Mouse (Mus musculus) retina, postnatal 7 days (tissue): ENCODE data around the gene Slco3a1.

ENCODE experiments used
- DNase-seq: peaks from one replicate; pipeline ENCODE4 v3.0.0-alpha.2; 2012; ENCODE audit warnings: low read depth, low spot score

Gene Slco3a1

DNA sequence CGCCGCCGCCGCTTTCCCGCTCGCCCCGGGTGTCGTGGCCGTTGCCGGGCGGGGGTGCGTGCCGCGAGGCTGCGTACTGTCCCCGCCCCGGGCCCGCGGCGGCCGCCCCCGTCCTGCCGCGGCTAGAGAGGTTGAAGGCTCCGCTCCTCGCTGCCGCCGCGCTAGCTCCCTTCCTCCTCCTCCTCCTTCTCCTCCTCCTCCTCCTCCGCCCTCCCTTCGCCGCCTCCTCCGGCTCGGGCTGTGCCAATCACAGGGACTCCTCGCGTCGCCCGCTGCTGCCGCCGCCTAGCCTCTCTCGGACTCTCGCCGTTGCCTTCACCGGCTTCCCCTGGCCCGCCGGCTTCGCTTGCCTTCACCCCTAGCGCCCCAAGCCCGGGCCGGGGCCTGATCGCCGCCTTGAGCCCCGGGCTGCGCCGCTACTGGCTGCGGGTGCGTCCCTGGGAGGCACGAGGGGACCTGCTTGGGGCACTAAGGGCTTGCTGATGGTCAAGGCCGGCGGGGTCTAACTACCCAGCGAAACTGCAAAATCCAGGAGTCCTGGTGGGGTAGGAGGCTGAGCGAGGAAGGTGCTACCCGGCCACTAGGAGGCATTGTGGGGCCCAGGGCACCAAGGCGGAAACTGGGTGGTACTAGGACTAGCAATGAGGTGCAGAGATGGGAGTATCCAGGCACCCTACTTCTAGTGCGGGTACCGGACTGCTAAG is at the start of gene Slco3a1:
Gene Slco3a1 (minus strand): TSS at position 173 of the 704 bp plus-strand sequence.
- peak; percentile 39 for DNase-seq

GRCm38 (mm10) chr7:74600996-74601395 is 46.4 kb upstream of the Slco3a1 start:
- no peak for DNase-seq

DNA sequence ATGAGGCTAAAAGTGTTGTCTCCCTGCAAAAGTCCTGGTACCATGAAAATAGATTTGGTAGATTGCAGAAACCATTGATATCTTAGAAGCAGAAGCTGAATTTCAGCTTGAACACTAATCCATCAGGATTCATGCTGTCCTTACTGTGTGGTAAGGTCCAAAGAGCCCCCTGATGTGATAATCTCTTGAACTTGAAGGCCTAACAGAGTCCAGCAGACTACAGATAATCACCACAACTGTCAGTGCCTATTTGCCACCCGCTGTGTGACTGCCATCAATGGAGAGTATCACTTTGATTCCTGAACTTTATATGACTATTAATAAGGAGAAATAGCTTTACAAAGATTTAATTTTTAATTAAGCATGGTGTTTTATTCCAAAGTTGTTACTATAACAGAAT is 24.8 kb upstream of the Slco3a1 start:
- no peak for DNase-seq

- DNase-seq = no peak
Observed at GRCm38 (mm10) chr7:74575678-74576077, 21.1 kb upstream of the Slco3a1 start.

DNA sequence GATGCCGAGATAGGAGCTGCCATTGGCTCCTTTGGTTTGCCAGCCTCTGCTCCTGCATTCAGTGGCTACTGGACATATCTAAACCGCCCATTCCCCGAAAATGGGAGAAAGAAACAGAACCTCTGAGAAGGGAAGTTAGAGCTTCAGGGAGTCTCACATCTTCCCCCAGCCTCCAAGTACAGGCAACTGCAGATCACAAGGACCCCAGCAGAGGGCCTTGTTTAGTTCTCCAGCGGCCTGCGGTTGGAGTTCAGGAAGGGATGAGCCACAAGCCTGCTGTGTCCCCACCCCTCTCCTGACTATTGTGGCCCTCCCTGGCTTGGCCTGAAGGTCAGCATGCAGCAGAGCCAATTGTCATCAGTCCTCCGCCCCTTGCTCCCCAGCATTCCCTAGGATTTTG is 836 bp upstream of the Slco3a1 start:
- DNase-seq = no peak

GRCm38 (mm10) chr7:74554041-74554561 is 479 bp downstream of the Slco3a1 start:
- DNase-seq = no peak

DNA sequence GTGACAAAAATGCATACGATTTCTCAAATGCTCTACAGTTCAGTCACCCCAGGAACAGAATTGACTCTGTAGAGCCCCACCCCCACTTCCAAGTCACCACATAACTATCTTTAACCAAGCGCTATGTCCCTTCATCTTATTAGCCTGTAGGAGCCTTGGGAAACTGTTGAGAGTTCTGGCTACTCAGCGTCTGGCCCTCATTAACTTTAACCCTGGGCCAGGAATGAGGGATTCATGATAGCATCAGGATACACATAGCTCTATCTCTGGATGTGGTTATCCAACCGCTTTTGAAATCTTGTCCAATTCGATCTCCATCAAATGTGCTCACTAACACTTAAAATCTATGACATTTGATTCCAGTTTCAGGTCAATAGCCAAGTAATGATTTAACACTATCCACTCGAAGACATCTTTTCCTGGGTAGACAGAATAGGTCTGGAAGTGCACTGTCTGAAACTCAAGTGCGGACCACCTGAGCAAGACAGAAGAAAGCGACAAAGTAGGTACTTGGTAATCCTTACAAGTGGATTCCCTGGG is 1.4 kb downstream of the Slco3a1 start:
- no peak for DNase-seq

- no peak for DNase-seq
Observed at GRCm38 (mm10) chr7:74552546-74552945, 2.0 kb downstream of the Slco3a1 start.

DNA sequence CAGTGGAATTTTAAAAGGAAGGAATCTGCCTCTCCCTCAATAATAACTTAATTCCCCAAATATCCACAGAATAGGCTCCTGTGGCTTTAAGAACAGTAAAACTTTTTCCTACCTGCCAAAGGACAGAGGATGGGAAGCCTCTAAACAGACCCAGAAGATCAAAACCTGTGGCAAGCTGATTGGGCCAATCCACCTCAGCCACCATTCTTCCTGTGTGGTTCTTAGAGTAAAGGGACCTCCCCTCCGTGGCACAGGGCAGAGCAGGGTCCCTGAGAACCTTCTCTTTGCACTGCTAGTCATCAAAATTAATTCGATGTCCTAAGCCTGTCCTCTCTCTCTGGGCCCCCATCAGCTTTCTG is 2.6 kb downstream of the Slco3a1 start:
- no peak for DNase-seq

DNA sequence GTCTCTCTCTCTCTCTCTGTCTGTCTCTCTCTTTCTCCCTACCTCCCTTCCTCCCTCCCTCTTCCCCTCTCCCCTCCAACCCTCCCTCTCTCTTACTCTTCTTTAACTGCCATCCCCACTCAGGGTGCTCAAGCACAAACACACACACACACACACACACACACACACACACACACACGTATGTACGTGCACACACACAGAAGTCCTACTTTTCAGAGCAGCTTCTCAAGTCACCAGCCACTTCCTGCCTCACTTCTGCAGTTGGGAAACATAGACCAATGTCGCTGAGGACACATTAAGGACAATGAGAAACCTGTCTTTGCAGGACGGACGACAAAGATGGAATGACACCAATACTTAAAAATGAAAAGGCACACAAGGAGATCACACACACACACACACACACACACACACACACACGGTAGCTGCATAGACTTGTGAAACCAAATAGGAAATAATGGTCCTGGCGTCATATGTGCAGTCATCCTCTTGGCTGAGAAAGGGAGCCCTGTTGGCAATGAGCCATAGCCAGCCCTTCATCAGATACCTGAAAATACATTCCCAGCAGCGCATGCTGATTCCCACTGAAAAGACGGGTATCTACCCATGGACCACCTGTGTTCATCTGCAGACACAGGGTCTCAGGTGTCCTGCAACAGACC is 3.1 kb downstream of the Slco3a1 start:
- DNase-seq = no peak

DNA sequence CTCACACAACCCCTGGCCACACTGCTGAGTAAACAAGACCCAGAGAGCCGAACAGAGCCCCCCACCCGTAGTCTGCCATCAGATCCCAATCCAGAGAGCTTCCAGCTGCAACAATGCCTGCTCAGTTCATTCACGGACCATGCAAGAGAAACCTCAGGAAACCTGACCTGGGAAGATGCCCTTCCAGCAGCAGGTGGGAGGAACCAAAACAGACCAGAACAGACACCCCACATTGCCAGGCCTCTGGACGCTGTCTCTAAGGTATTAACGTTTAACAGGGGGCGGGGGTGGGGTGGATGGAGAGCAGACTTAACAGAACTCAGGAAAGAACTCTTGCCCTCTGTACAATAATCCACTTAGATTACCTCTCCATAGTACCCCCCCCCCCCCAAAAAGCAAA is 4.9 kb downstream of the Slco3a1 start:
- no peak for DNase-seq

GRCm38 (mm10) chr7:74549013-74549582 is 5.5 kb downstream of the Slco3a1 start:
- no peak for DNase-seq

DNA sequence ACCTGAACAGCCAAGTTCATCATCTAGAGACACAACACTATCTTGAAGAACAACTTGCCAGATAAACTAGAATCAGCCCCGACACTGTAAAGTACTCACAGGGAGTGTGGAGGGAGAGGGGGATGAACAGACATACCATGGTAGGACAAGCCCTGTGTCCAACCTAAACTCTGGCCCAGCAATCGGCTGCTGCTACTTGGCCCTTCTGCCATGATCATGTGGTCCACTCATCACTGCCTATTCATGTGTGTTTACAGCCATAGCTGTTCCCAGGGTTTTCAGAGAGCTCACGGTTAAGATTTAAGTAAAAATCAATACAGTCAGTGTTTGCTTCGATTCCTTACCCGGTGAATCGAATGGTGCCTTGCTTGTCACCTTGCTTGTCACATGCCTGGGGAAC is 7.9 kb downstream of the Slco3a1 start:
- DNase-seq = no peak

GRCm38 (mm10) chr7:74545498-74545990 is 9.0 kb downstream of the Slco3a1 start:
- DNase-seq = no peak

DNA sequence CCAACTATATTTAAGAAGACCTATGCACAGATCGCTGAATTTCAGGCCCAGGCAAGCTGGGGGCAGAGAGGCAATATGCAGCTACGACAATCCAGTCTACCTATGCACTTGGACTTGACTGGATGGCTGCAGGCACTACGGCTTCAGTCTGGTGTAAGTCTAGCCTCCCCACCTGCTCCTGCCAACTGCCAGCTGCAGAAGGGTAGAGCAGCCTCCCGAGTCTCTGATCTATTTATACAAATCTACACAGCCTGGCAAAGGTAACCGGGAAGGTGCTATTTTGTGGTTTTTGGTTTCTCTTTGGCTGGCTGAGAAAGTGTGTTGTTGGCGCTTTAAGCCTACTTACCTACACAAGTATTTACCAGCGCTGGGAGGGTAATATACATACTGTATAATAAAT is 10.3 kb downstream of the Slco3a1 start:
- DNase-seq = no peak

- no peak for DNase-seq
Observed at GRCm38 (mm10) chr7:74541958-74542357, 12.6 kb downstream of the Slco3a1 start.

GRCm38 (mm10) chr7:74540933-74541725 is 13.5 kb downstream of the Slco3a1 start:
- no peak for DNase-seq

GRCm38 (mm10) chr7:74536186-74536585 is 18.4 kb downstream of the Slco3a1 start:
- DNase-seq = no peak

DNA sequence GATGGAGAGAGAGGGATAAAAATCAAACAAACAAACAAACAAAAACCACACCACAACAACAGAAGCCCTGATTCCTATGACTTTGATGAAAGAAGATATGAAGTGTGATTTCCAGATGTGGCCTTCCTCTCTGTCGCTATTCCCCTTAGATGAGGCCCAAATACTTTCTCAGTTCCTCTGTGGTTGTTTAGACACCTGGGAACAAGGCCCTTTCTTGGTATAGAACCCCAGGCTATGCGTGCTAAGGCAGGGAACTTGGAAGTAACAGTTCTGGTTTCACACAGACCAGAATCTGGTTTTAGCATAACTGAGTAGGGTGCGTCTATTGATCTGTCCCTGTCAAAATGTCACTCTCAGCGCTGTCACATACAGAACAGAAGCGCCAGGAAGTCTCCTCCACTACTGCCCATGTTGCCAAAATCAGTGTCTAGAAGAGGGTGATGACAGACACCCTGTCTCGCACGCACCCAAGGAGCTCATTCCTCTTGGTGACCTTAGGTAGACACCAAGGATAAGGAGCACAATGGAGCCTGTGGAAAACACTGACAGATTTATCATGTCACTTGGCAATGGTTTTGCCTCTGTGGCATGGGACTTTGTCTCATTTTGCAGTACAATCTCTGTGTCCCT is 23.0 kb downstream of the Slco3a1 start:
- no peak for DNase-seq

DNA sequence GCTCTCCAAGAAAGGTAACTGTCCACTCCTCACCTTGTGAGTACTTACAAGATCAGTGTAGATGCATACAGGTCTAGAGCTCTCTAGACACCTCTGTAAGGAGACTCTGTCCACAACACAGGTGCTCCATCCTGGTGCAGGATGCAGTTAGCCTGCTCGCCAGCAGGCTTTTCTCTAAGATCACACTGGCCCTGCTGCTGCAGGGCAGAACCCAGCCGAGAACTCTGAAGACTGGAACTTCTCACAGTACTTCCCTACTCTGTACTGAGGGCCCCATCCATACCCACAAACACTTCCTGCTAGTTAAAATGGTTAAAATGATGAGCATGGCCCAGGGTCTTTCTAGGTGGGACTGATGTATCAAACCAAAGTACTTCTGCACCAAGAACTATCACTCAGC is 24.7 kb downstream of the Slco3a1 start:
- no peak for DNase-seq

- DNase-seq = no peak
Observed at GRCm38 (mm10) chr7:74529183-74529757, 25.3 kb downstream of the Slco3a1 start.
